Mouse (Mus musculus) kidney, embryonic 16.5 days (tissue): ENCODE results near the gene Alkbh6. TPM values are rescaled to one million over a fixed set of nuclear protein-coding genes. Genes with fewer than 3 reads are reported as not detected.

ENCODE experiments used
- ATAC-seq: fragments of 200-750 bp; cut with Nextera tagmentation; 2 replicates; pipeline ENCODE4 v1.8.0; 2017; ENCODE audit warnings: moderate TSS enrichment; ENCODE audit not compliant: low FRiP score, low TSS enrichment
- H3K27ac ChIP-seq: fragments of 300-500 bp; sonication (generic); 2 replicates; pipeline ENCODE4 v1.5.1; 2014; ENCODE audit warnings: low read length
- H3K27me3 ChIP-seq: fragments of 300-500 bp; sonication (generic); 2 replicates; pipeline ENCODE4 v1.6.1; 2014; ENCODE audit warnings: low read length, control low read depth, mixed read lengths; ENCODE audit not compliant: insufficient read depth
- H3K36me3 ChIP-seq: fragments of 300-500 bp; sonication (generic); 2 replicates; pipeline ENCODE4 v1.6.1; 2014; ENCODE audit warnings: low read length, control low read depth, mixed read lengths; ENCODE audit not compliant: insufficient read depth
- H3K4me1 ChIP-seq: fragments of 300-500 bp; sonication (generic); 2 replicates; pipeline ENCODE4 v1.6.1; 2014; ENCODE audit warnings: low read length, control low read depth, mixed read lengths; ENCODE audit not compliant: insufficient read depth
- H3K4me2 ChIP-seq: fragments of 300-500 bp; sonication (generic); replicated peaks from 2 replicates; pipeline ENCODE4 v1.6.1; 2014; ENCODE audit warnings: low read depth, low read length
- H3K4me3 ChIP-seq: fragments of 300-500 bp; sonication (generic); 2 replicates; pipeline ENCODE4 v1.5.1; 2014; ENCODE audit warnings: mild to moderate bottlenecking, low read length
- H3K9ac ChIP-seq: fragments of 300-500 bp; sonication (generic); replicated peaks from 2 replicates; pipeline ENCODE4 v1.6.1; 2014; ENCODE audit warnings: low read length
- H3K9me3 ChIP-seq: fragments of 300-500 bp; sonication (generic); 2 replicates; pipeline ENCODE4 v1.6.1; 2016; ENCODE audit warnings: low read length, control low read depth
- WGBS: fragments of 180-500 bp; shearing (Covaris S2); extraction: QIAGEN DNeasy Blood & Tissue Kit; methylation state at CpG from one replicate; pipeline ENCODE4 v1.1.7; 2014; 5-methylcytosine and 5-hydroxymethylcytosine counted together
- polyA plus RNA-seq: library from polyadenylated mRNA; unstranded; fragments of >200 nt; fragmentation: Nextera tagmentation; extraction: Ambion mirVana; gene quantifications from 2 replicates; pipeline ENCODE4 v1.2.1, GENCODE M21; 2015

Alkbh6 gene
- polyA plus RNA-seq, result 106 and 107 TPM in 2 replicates

- H3K9ac ChIP-seq, result peak within 1 kb of the TSS; percentile 71
- H3K36me3 ChIP-seq, result peaks cover 17% of the 10 kb centered on the region
- H3K9me3 ChIP-seq, result no peaks in the 10 kb centered on the region
- peak within 1 kb of the TSS; percentile 81 for H3K27ac ChIP-seq
- no peaks in the 10 kb centered on the region for H3K27me3 ChIP-seq
- peaks cover 18% of the 10 kb centered on the region for H3K4me1 ChIP-seq
- peak within 1 kb of the TSS; percentile 80 for H3K4me3 ChIP-seq
- peak; percentile 100 for ATAC-seq
- peak within 1 kb of the TSS; percentile 94 for H3K4me2 ChIP-seq
- WGBS, result 3% methylated on average over 27 of the region's 27 CpGs
These were observed at the start of gene Alkbh6 for GRCm38 (mm10) chr7:30308076-30309005. Gene Alkbh6 (plus strand): TSS chr7:30308717.

GRCm38 (mm10) chr7:30265041-30265440, 43.5 kb upstream of the Alkbh6 start:
- 0 out of 2 replicates have a peak, but pooled peaks cover 11% of the 10 kb centered on the region for H3K36me3 ChIP-seq
- H3K27me3 ChIP-seq, result no peaks in the 10 kb centered on the region
- H3K9ac ChIP-seq, result no peak overlapping the region
- ATAC-seq, result no peak
- H3K27ac ChIP-seq, result no peak overlapping the region
- H3K4me2 ChIP-seq, result no peak overlapping the region
- H3K4me1 ChIP-seq, result no peaks in the 10 kb centered on the region
- no peak overlapping the region for H3K4me3 ChIP-seq
- WGBS, result 72% methylated on average over 2 of the region's 2 CpGs
- H3K9me3 ChIP-seq, result no peaks in the 10 kb centered on the region

GRCm38 (mm10) chr7:30265531-30265930, 43.0 kb upstream of the Alkbh6 start:
- no peaks in the 10 kb centered on the region for H3K9me3 ChIP-seq
- no peak overlapping the region for H3K4me2 ChIP-seq
- H3K9ac ChIP-seq, result no peak overlapping the region
- no peak overlapping the region for H3K27ac ChIP-seq
- 0 out of 2 replicates have a peak, but pooled peaks cover 11% of the 10 kb centered on the region for H3K36me3 ChIP-seq
- no peaks in the 10 kb centered on the region for H3K4me1 ChIP-seq
- no peak for ATAC-seq
- 93% methylated on average over 5 of the region's 5 CpGs for WGBS
- H3K27me3 ChIP-seq, result no peaks in the 10 kb centered on the region
- no peak overlapping the region for H3K4me3 ChIP-seq

GRCm38 (mm10) chr7:30265935-30266334, 42.6 kb upstream of the Alkbh6 start:
- no peak overlapping the region for H3K27ac ChIP-seq
- WGBS, result 88% methylated on average over 7 of the region's 7 CpGs
- H3K36me3 ChIP-seq, result peaks cover 11% of the 10 kb centered on the region; the same call in 1 of the 2 replicates

GRCm38 (mm10) chr7:30266780-30267179, 41.7 kb upstream of the Alkbh6 start:
- no peak for ATAC-seq
- Histone ChIP-seq H3K4me2 (no peak overlapping the region), H3K9me3 (no peaks in the 10 kb centered on the region), H3K27me3 (no peaks in the 10 kb centered on the region), H3K9ac (no peak overlapping the region), H3K4me3 (no peak overlapping the region), H3K36me3 (peaks cover 13% of the 10 kb centered on the region; the same call in 1 of the 2 replicates), H3K4me1 (no peaks in the 10 kb centered on the region), H3K27ac (no peak overlapping the region)
- 86% methylated on average over 3 of the region's 3 CpGs for WGBS

More at GRCm38 (mm10) chr7:30265935-30266334, 42.6 kb upstream of the Alkbh6 start:
- Histone ChIP-seq H3K4me2 (no peak overlapping the region), H3K4me3 (no peak overlapping the region), H3K27me3 (no peaks in the 10 kb centered on the region), H3K9me3 (no peaks in the 10 kb centered on the region), H3K9ac (no peak overlapping the region), H3K4me1 (no peaks in the 10 kb centered on the region)
- ATAC-seq, result no peak

GRCm38 (mm10) chr7:30269641-30270040, 38.9 kb upstream of the Alkbh6 start:
- Histone ChIP-seq H3K9ac (no peak overlapping the region), H3K27ac (no peak overlapping the region), H3K27me3 (no peaks in the 10 kb centered on the region), H3K4me1 (no peaks in the 10 kb centered on the region), H3K4me2 (no peak overlapping the region), H3K36me3 (peaks cover 10% of the 10 kb centered on the region; the same call in 1 of the 2 replicates), H3K9me3 (no peaks in the 10 kb centered on the region), H3K4me3 (no peak overlapping the region)
- no peak for ATAC-seq
- 87% methylated on average over 4 of the region's 4 CpGs for WGBS

- no peak overlapping the region for H3K4me3 ChIP-seq
- H3K4me2 ChIP-seq, result no peak overlapping the region
- WGBS, result 59% methylated on average over 6 of the region's 6 CpGs
- H3K27ac ChIP-seq, result no peak overlapping the region
- no peak overlapping the region for H3K9ac ChIP-seq
- no peak for ATAC-seq
- H3K4me1 ChIP-seq, result peaks cover 4% of the 10 kb centered on the region
- H3K9me3 ChIP-seq, result no peaks in the 10 kb centered on the region
- H3K27me3 ChIP-seq, result no peaks in the 10 kb centered on the region
- peaks cover 5% of the 10 kb centered on the region; the same call in 1 of the 2 replicates for H3K36me3 ChIP-seq
These were observed 34.1 kb upstream of the Alkbh6 start for GRCm38 (mm10) chr7:30274383-30274782.

- no peaks in the 10 kb centered on the region for H3K9me3 ChIP-seq
- WGBS, result 56% methylated on average over 2 of the region's 2 CpGs
- H3K4me2 ChIP-seq, result peak overlapping the region; percentile 93
- H3K27ac ChIP-seq, result no peak overlapping the region
- H3K36me3 ChIP-seq, result no peaks in the 10 kb centered on the region
- no peak for ATAC-seq
- H3K27me3 ChIP-seq, result no peaks in the 10 kb centered on the region
- H3K4me1 ChIP-seq, result peaks cover 12% of the 10 kb centered on the region
- H3K4me3 ChIP-seq, result peak overlapping the region; percentile 74; the same call in 1 of the 2 replicates
- H3K9ac ChIP-seq, result no peak overlapping the region
These were observed 29.6 kb upstream of the Alkbh6 start for GRCm38 (mm10) chr7:30278911-30279310.

GRCm38 (mm10) chr7:30279536-30279935, 29.0 kb upstream of the Alkbh6 start:
- no peaks in the 10 kb centered on the region for H3K27me3 ChIP-seq
- 1% methylated on average over 6 of the region's 6 CpGs for WGBS
- H3K9me3 ChIP-seq, result no peaks in the 10 kb centered on the region
- peak overlapping the region; percentile 66 for H3K9ac ChIP-seq
- peak; percentile 43 for ATAC-seq
- peaks cover 12% of the 10 kb centered on the region for H3K4me1 ChIP-seq
- H3K4me3 ChIP-seq, result peak overlapping the region; percentile 74
- H3K27ac ChIP-seq, result peak overlapping the region; percentile 99
- H3K36me3 ChIP-seq, result no peaks in the 10 kb centered on the region
- H3K4me2 ChIP-seq, result peak overlapping the region; percentile 93
